Mouse (Mus musculus) embryonic facial prominence, embryonic 11.5 days (tissue): ENCODE data around the gene Wdr19. TPM values are rescaled to one million over a fixed set of nuclear protein-coding genes. Genes with fewer than 3 reads are reported as not detected.

ENCODE experiments used
- ATAC-seq: fragments of 200-750 bp; cut with Nextera tagmentation; replicated peaks from 2 replicates; pipeline ENCODE4 v1.8.0; 2017; ENCODE audit warnings: low read depth; ENCODE audit not compliant: insufficient number of reproducible peaks, low FRiP score, low TSS enrichment
- DNase-seq: peaks from one replicate; pipeline ENCODE4 v3.0.0-alpha.2; 2015; ENCODE audit warnings: low spot score
- H3K27ac ChIP-seq: fragments of 300-500 bp; sonication (generic); replicated peaks from 2 replicates; pipeline ENCODE4 v1.5.1; 2014; ENCODE audit warnings: mild to moderate bottlenecking, low read depth, low read length, control low read depth
- H3K27me3 ChIP-seq: fragments of 300-500 bp; sonication (generic); 2 replicates; pipeline ENCODE4 v1.6.1; 2014; ENCODE audit warnings: mild to moderate bottlenecking, low read length, moderate library complexity, mixed read lengths; ENCODE audit not compliant: control insufficient read depth, insufficient read depth
- H3K36me3 ChIP-seq: fragments of 300-500 bp; sonication (generic); replicated peaks from 2 replicates; pipeline ENCODE4 v1.6.1; 2014; ENCODE audit warnings: low read depth, mild to moderate bottlenecking, low read length, moderate library complexity, mixed read lengths; ENCODE audit not compliant: control insufficient read depth, insufficient read depth
- H3K4me1 ChIP-seq: fragments of 300-500 bp; sonication (generic); 2 replicates; pipeline ENCODE4 v1.6.1; 2014; ENCODE audit warnings: low read length, mixed read lengths; ENCODE audit not compliant: control insufficient read depth, insufficient read depth
- H3K4me2 ChIP-seq: fragments of 300-500 bp; sonication (generic); 2 replicates; pipeline ENCODE4 v1.6.1; 2014; ENCODE audit warnings: low read depth, mild to moderate bottlenecking, control low read depth, low read length, moderate library complexity
- H3K4me3 ChIP-seq: fragments of 300-500 bp; sonication (generic); 2 replicates; pipeline ENCODE4 v1.5.1; 2014; ENCODE audit warnings: low read depth, low read length, control low read depth
- H3K9ac ChIP-seq: fragments of 300-500 bp; sonication (generic); replicated peaks from 2 replicates; pipeline ENCODE4 v1.6.1; 2014; ENCODE audit warnings: mild to moderate bottlenecking, control low read depth, low read length
- H3K9me3 ChIP-seq: fragments of 300-500 bp; sonication (generic); replicated peaks from 2 replicates; pipeline ENCODE4 v1.6.1; 2016; ENCODE audit warnings: mild to moderate bottlenecking, low read length, inconsistent platforms, mixed read lengths; ENCODE audit not compliant: control insufficient read depth
- WGBS: fragments of 180-500 bp; shearing (Covaris S2); extraction: QIAGEN DNeasy Blood & Tissue Kit; methylation state at CpG from one replicate; pipeline ENCODE4 v1.1.7; 2014; 5-methylcytosine and 5-hydroxymethylcytosine counted together
- polyA plus RNA-seq: library from polyadenylated mRNA; unstranded; fragments of >200 nt; fragmentation: Nextera tagmentation; extraction: Ambion mirVana; gene quantifications from 2 replicates; pipeline ENCODE4 v1.2.1, GENCODE M21; 2014

Wdr19 gene
- polyA plus RNA-seq, 1 experiment from 2014 or later: 14.1 TPM

DNA sequence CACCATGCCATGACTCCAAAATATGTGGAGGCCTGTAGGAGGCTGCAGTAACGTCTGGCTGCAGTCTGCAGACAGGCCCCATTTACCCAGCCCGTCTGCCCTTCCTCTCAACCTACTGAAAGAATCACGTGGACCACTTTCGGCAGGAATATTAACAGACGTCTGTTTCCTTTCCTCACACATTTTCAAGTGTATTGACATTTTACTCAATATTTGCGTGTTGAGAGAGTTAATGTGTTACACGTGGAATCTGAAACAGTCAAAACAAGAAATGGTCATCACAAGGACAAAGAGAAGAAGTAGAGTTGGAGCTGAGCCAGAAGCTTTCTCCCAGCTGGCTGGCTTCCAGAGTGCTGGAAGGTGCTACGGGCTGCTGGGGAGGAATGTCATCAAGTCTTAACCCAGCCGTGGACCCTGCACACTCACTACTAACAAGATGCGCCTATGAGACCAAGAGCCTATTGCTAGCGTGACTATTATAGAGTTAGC is 22.4 kb upstream of the Wdr19 start:
- H3K4me1 ChIP-seq: no peaks in the 10 kb centered on the region
- H3K9me3 ChIP-seq: no peaks in the 10 kb centered on the region
- no peak for ATAC-seq
- H3K4me3 ChIP-seq: no peak overlapping the region
- no peak overlapping the region for H3K4me2 ChIP-seq
- H3K9ac ChIP-seq: no peak overlapping the region
- no peak for DNase-seq
- no peak overlapping the region for H3K27ac ChIP-seq
- 71% methylated on average over 11 of the region's 11 CpGs for WGBS
- no peaks in the 10 kb centered on the region for H3K27me3 ChIP-seq
- no peaks in the 10 kb centered on the region for H3K36me3 ChIP-seq

DNA sequence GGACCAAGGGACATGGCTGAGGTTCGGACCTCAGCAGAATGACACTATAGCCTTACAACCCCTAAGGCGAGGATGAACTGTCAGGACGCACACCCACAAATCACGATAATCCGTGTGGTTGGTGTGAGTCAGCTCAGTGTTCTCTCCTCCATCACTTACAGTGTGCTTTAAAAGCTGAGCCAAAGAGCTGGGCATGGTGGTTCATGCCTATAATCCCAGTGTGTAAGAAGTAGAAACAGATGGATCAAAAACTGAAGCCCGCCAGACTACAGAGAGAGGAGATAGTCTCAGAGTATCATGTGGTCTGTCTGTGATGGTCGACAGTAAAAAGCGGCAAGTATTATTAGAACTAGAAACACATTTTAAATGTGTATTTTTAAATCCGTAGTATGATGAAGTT is 21.0 kb upstream of the Wdr19 start:
- no peak for ATAC-seq

DNA sequence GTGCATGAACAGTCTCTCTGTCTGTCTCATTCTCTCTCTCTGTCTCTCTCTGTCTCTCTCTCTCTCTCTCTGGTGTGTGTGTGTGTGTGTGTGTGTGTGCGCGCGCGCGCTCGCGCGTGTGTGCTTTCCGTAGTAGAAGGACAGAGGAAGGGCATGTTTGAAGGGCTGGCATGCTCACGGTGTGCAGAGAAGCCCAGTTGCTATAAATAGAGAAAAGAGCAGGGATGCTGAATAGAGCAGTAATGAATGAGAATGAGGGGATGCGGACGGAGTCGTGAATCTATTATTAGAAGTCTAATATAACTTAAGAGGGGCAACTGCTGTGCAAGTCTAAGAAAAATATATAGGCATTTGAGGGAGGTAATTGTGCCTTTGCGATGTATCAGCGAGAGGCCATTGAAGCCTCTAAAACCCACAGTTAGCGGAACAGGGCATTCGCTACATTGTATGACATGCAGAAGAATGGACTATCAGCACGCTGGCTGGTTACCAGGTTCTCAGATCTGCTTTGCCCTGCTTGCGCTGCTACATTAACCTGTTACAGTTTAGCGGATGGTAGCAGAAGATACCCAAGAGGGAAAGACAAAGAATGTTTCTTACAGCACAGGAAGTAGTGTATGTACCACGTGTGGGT is 18.2 kb upstream of the Wdr19 start:
- DNase-seq: no peak
- no peak overlapping the region for H3K9ac ChIP-seq
- no peaks in the 10 kb centered on the region for H3K27me3 ChIP-seq
- WGBS: 84% methylated on average over 21 of the region's 21 CpGs
- H3K4me2 ChIP-seq: no peak overlapping the region
- H3K36me3 ChIP-seq: no peaks in the 10 kb centered on the region
- no peaks in the 10 kb centered on the region for H3K4me1 ChIP-seq
- no peak for ATAC-seq
- no peak overlapping the region for H3K4me3 ChIP-seq
- no peaks in the 10 kb centered on the region for H3K9me3 ChIP-seq
- no peak overlapping the region for H3K27ac ChIP-seq

More for the DNA sequence above, 21.0 kb upstream of the Wdr19 start:
- Histone ChIP-seq H3K9ac (no peak overlapping the region), H3K36me3 (no peaks in the 10 kb centered on the region), H3K4me1 (no peaks in the 10 kb centered on the region), H3K4me3 (no peak overlapping the region), H3K4me2 (no peak overlapping the region), H3K9me3 (no peaks in the 10 kb centered on the region), H3K27ac (no peak overlapping the region), H3K27me3 (no peaks in the 10 kb centered on the region)
- 90% methylated on average over 9 of the region's 9 CpGs for WGBS
- no peak for DNase-seq

DNA sequence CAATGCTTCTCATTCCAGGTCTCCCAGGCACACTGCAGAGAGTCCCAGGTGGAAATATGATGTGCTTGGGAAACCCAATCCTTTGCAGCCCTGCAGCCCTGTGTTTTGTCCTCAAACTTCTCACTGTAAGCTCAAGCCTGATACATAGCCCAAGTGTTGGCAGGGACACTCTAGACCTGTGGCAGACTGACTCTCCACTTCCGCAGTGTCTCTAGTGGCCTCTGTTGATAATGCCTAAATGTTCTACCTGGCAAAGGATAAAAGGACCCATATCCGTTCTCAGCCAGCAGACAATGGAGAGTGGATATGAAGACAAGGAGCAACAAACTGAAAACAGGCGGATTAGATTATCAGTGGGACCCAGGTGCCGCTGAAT is 17.7 kb upstream of the Wdr19 start:
- ATAC-seq (no peak), DNase-seq (no peak)
- Histone ChIP-seq H3K9ac (no peak overlapping the region), H3K4me3 (no peak overlapping the region), H3K27ac (no peak overlapping the region), H3K4me1 (no peaks in the 10 kb centered on the region), H3K36me3 (no peaks in the 10 kb centered on the region), H3K9me3 (no peaks in the 10 kb centered on the region), H3K4me2 (no peak overlapping the region), H3K27me3 (no peaks in the 10 kb centered on the region)
- WGBS: 77% methylated on average over 4 of the region's 4 CpGs

DNA sequence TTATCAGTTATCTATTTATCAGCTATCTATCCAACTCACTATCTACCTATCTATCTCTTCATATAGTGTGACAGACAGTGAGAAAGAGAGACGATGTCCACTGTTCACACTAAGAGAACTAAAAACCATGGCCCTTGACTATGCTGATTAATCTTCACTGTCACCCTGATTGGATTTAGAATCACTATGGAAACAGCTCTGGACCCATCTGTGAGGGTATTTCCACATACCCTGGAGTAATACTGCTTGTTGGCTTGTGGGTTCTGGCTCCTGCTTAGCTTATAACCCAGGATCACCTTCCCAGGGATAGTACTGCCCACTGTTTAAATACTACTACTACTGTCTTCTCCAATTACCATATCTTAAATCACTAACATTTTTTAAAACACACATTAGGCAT is 17.2 kb upstream of the Wdr19 start:
- 90% methylated on average over 1 of the region's 1 CpGs for WGBS
- DNase-seq (no peak), ATAC-seq (no peak)
- no peaks in the 10 kb centered on the region for H3K9me3 ChIP-seq
- H3K27ac ChIP-seq: no peak overlapping the region
- no peaks in the 10 kb centered on the region for H3K27me3 ChIP-seq
- no peaks in the 10 kb centered on the region for H3K4me1 ChIP-seq
- no peak overlapping the region for H3K4me3 ChIP-seq
- no peak overlapping the region for H3K9ac ChIP-seq
- no peak overlapping the region for H3K4me2 ChIP-seq
- no peaks in the 10 kb centered on the region for H3K36me3 ChIP-seq

DNA sequence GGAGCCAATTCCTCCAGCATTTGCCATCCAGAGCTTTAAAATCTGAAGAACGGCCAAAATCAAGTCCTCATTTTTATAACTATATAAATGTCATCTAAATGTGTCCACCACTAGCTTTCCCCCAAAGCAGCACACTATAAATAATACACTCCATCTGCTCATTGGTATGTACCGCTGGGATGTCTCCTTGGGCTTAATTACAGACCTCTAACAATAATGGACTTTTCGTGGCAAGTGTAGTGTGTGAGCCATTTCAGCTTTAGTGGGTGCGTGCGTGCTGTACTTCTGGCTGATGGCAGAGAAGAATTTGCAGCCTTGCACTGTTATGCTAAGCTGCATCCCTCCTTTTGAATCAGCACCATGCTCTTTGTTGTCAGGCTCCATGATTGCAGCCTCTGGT is 7.9 kb upstream of the Wdr19 start:
- Histone ChIP-seq H3K27me3 (no peaks in the 10 kb centered on the region), H3K27ac (no peak overlapping the region), H3K4me1 (no peaks in the 10 kb centered on the region), H3K4me2 (no peak overlapping the region), H3K36me3 (no peaks in the 10 kb centered on the region), H3K9ac (no peak overlapping the region), H3K4me3 (no peak overlapping the region), H3K9me3 (no peaks in the 10 kb centered on the region)
- DNase-seq (no peak), ATAC-seq (no peak)
- 90% methylated on average over 5 of the region's 5 CpGs for WGBS

DNA sequence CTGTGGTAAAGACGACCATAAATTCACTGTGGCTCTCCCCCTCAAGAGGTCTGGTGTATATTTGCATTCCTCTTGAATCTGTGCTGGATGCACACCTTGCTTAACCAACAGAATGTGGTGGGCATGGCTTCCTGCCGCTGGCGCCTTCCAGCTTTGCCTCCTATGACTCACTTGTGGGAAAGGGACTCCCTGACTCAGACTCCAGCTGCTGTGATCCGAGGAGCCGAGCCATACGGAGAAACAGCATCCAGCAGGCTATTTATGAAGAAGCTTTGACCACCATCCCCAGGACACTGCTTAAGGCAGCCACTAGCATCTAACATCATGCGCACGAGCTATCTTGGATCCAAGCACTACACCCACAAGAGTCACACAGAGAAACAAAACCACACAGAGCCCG is 5.1 kb upstream of the Wdr19 start:
- Histone ChIP-seq H3K4me3 (no peak overlapping the region), H3K4me1 (no peaks in the 10 kb centered on the region), H3K9me3 (no peaks in the 10 kb centered on the region), H3K4me2 (no peak overlapping the region), H3K36me3 (no peaks in the 10 kb centered on the region), H3K9ac (no peak overlapping the region), H3K27me3 (no peaks in the 10 kb centered on the region), H3K27ac (no peak overlapping the region)
- WGBS: 90% methylated on average over 9 of the region's 9 CpGs
- DNase-seq (no peak), ATAC-seq (no peak)

DNA sequence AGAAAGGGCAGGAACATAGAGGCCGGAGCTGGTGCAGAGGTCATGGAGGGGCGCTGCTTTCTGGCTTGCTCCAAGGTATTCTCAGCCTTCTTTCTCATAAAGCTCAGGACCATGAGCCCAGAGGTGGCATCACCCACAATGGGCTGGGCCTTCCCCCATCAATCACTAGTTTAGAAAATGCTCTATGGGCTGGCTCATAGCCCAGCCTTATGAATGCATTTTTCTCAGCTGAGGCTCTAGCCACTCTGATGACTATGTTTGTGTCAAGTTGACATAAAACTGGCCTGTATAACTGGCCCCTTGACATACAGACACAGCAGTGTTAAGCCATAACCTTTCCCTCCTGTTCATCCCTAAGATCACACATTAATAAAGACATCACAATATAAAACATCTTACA is 5.2 kb downstream of the Wdr19 start:
- no peaks in the 10 kb centered on the region for H3K4me1 ChIP-seq
- ATAC-seq: no peak
- H3K27me3 ChIP-seq: no peaks in the 10 kb centered on the region
- WGBS: 84% methylated on average over 2 of the region's 2 CpGs
- no peaks in the 10 kb centered on the region for H3K36me3 ChIP-seq
- no peak overlapping the region for H3K9ac ChIP-seq
- H3K27ac ChIP-seq: no peak overlapping the region
- no peaks in the 10 kb centered on the region for H3K9me3 ChIP-seq
- no peak for DNase-seq
- H3K4me2 ChIP-seq: no peak overlapping the region
- no peak overlapping the region for H3K4me3 ChIP-seq
